Mouse (Mus musculus): ENCODE results near the gene Gpr171. TPM values are rescaled to one million over a fixed set of nuclear protein-coding genes. Genes with fewer than 3 reads are reported as not detected.
"Not testable (repeated sequence)": the region's sequence is repeated elsewhere in the genome, so short reads cannot be mapped to it uniquely, and the experiment has no call there.

The Gpr171 gene
- total RNA-seq, 4 experiments from 2014 or later: 0.15 to 0.45 (median 0.29) TPM

DNA sequence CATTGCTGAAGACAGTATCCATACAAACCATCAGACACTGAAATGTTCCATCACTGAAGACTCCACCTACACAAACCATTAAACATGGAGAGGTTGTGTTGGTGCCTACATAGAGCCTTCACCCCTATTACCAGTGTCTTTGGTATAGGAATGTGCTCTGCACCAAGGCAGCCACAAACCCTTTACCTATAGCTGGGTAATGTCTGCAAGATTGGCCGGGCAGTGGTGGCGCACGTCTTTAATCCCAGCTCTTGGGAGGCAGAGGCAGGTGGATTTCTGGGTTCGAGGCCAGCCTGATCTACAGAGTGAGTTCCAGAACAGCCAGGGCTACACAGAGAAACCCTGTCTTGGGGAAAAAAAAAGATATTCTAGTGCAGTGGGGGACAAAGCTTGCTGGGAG lies 11.7 kb upstream of the Gpr171 start:
- DNase-seq: not testable (repeated sequence)

DNA sequence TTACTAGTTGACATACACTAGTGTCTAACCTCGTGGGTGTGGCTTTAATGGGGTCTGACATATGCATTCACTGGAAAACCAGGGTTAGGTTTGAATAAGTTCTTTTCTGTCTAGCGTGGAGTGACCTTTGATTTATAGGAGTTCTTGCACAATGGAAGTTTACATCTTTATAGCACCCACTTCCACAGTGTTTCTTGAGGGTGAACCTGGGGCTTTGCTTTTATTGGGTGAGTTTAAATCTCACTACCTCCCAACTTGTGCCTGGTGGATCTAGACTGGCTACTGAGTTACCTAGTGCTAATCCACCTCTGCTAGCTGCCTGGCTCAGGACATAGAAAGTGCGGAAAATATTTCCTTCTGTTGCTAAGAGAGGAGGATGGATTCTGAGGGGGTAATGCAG lies 10.3 kb upstream of the Gpr171 start:
- DNase-seq: no peak

DNA sequence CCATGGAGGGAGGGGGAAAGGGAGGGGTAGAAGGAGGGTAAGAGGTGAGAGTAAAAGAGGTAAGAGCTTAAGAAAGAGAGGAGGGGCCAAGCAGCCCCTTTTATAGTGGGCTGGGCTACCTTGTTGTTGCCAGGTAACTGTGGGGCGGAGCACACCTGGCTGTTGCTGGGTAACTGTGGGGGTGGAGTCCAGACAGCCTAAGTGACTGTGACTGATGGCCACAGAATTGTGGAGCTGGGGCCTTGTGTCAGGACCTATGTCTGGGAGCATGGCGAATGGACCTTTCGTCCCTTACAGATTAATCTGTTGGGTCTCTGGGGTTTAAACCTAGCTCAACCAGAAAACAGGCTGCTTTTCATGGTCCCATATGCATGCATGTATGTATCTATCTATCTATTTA lies 8.2 kb upstream of the Gpr171 start:
- DNase-seq: not testable (repeated sequence)

DNA sequence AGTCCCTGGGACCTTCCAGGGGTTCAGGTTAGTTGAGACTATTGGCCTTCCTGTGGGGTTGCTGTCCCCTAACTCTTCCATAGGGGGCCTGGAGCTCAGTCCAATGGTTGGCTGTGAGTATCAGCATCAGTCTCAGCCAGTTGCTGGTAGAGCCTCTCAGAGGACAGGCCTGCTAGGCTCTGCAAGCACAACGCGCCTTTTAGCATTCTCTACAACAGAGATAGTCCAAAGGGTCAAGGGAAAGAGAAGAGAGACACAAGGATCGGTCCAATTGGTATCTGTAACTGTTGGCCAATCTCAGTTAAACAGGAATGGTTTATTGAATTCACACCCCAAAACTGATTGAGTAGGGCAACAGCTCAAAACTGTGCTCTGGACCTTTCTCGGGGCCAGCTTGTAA lies 5.8 kb upstream of the Gpr171 start:
- DNase-seq: no peak

DNA sequence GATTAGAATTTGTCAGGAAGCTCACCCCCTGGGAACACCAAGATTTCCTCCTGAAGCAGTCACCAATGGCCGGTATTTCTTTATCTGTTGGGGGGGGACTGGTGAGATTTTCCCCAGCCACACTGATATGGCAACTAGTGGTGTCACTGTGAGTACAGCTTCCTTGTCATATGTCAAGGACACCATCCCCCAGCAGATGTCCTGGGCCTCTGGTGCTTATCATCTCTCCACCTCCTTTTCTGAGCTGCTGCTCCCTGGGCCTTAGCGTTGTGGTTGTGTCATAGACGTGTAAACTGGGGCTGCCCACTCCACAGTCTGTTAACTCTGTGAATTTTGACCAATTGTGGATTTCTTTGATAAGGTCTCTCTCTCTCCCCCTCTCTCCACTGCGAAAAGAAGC lies 2.8 kb upstream of the Gpr171 start:
- DNase-seq: no peak

DNA sequence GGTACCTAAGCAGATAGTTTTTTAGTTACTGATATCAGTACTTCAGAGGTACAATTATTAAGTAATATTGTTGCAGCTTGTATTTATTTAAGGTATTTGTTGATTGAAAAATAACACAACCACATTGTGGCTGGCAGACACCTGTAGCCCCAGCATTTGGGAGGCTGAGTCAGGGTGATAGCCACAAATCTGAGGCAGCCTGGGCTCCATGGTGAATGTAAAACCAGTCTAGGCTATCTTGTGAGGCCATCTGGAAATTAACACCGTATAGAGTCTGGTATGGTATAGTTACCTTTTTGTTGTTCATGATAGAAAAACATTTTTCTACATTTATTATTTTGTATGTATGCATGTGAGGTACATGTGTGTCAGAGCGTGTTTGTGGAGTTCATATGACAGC lies 525 bp upstream of the Gpr171 start:
- DNase-seq: no peak

DNA sequence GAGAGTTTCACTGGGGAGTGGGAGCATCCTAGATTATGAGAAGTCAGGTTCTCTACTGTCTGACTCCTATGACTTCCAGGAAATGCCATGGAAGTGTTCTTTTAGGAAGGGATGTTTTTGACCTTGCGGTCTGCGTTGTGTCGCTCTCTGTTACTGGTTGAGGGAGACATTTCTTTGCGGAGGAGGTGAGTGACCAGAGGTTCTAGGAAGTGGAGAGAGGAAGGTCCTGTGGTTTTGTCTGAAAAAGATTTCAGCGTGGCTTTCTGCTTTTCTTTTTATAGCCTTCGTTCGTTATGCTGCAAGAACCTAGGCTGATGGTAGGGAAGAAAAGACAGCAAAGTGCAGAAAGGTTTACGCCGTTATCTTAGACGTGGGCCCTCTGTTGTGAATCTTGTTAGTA lies 3.1 kb downstream of the Gpr171 start:
- DNase-seq: no peak

DNA sequence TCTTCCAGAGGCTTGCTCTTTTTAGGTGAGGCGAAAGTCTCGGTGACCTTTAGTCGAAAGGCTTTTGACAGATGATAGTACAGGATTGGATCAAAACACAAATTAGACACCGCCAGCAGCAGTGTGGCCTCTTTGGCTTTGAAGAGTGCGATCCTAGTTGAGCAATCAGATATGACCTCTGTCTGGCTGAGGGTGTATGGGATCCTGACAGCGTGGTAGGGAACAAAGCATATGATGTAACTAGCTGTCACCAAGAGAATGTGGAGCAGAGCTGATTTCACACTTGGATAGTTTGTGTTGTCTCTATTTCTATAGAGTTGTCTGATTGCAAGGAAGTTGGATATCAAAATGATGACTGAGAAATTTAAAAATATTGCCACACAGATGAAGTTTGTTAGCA lies 4.2 kb downstream of the Gpr171 start:
- no peak for DNase-seq

DNA sequence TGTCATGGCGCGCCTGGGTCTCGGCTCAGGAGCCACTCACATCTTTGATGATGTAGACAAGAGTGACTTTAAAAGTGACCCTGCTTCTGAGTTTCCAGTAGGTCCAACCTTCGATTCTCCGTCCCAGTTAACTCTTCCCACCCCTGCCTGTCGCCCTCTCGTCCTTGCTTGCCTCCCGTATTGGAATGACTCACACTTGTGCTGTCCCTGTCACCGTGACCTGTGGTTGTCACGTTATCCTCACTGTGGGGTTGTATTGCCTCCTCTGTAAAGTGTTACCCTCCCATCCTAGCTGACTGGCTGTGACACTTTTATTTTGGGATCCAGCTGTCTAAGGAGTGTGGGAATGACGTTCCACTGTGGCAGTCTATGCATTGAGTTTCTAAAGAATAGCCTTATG lies 8.9 kb downstream of the Gpr171 start:
- no peak for DNase-seq

DNA sequence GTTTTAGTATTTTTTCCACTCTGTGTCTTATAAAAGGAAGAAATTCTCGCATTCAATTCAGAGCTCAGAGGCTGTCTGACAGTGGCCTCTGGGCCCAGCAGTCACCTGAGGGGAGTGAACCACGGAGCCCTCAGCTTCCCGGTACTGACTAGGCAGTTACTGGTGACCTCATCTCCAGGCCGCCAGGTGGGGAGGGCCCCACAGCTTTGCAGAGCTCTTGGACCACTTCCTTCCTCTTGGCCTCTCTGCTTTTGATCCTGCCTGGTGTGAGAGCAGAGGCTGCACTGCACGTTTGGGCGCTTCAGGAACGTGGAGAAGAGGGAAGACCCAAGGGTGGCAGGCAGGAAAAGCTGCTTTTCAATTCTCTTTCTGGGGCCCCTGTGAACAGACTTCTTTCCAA lies 20.7 kb downstream of the Gpr171 start:
- no peak for DNase-seq

DNA sequence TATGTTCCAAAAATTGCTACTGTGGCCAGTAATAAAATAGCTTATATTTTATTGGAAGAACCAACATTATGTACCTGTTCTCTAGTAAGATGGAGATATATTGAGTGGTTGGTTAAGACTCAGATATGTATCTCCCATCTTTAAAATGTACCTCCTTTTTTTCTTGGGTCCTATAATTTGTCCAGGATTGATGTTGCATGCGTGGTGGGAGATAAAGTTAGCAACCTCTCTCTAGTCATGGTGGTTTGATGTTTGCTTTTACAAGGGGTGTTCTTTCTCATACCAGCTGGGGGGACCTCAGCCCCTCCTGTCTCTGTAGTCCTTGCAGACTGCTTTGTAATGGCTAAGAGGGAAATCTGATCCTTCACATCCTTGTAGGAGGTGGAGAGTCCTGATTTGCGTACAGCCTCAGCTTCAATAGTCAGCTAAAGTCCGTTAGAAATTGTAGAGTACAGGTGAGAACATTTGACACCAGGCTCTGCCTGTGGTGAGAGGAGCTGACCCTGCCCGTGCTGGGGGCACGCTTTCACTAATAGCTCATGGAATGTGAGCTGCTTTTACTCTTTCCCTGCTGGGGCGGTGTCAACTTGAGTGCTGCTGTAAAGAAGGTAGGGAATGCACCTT lies 21.2 kb downstream of the Gpr171 start:
- DNase-seq: no peak

DNA sequence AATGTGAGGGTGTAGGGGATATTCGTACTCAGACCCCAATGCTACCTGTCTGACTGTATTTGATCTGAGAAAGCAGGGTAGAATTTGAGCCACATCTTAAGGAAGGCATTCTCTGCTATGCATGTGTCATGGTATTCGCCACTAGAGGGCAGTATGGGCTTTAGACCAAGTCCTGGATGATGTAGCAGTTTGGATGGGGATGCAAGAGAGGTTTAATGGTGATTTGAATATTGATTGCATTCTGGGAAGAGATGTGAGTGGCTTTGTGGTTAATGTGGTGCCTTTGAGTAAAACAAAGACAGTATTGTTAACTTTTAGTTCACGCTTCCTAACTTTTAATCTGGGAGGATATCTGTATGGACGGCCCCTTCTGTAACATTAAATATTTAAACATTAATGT lies 22.3 kb downstream of the Gpr171 start:
- DNase-seq: peak; percentile 27

DNA sequence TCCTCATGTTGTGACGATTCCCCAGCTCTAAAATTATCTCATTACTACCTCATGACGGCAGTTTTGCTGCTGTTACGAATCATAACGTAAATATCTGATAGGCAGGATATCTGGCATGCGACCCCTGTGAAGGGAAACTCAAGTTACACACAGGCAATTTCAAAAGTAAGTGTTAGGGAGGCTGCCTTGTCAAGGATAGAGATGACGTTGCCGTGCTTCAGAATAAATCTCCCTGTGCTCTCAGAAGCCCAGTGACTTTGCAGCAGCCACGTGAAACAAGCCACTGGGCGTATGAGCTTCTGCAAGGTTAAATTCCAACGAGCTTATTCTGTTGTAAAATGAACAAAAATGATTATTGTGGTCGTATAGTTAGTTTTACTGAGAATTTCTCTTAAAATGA lies 23.0 kb downstream of the Gpr171 start:
- peak; percentile 18 for DNase-seq

DNA sequence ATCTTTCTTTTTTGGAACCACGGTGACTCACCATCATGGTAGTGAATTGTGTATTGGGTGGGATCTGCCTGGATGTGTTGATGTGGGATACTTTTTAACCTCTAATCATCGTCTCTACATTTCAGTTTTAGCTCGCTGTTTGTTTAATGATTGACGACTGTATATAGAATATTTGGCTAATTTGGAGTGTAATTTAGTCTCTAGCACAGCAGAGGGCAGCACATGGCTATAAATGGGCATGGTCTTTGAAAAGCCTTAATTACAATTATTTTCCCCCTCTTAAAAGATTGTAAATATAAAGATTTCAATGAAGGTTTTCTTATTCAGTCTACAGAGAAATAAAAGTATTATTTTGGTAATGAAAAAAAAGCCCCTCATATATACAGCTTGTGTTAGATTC lies 24.3 kb downstream of the Gpr171 start:
- DNase-seq: no peak

DNA sequence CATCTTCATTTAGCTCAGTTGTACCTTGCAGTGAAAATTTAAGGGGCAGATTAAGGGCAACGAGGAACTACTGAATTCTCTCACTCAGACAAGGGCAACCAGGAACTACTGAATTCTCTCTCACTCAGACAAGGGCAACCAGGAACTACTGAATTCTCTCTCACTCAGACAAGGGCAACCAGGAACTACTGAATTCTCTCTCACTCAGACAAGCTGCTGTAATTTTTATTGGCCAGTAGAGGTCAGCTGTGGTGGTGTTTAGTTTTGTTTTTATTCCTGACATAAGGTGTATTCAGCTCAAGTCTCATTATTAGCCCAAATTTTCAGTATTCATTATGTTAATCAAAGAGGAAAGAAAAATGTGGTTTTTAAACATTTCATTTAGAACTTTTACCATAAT lies 32.5 kb downstream of the Gpr171 start:
- DNase-seq: not testable (repeated sequence)

DNA sequence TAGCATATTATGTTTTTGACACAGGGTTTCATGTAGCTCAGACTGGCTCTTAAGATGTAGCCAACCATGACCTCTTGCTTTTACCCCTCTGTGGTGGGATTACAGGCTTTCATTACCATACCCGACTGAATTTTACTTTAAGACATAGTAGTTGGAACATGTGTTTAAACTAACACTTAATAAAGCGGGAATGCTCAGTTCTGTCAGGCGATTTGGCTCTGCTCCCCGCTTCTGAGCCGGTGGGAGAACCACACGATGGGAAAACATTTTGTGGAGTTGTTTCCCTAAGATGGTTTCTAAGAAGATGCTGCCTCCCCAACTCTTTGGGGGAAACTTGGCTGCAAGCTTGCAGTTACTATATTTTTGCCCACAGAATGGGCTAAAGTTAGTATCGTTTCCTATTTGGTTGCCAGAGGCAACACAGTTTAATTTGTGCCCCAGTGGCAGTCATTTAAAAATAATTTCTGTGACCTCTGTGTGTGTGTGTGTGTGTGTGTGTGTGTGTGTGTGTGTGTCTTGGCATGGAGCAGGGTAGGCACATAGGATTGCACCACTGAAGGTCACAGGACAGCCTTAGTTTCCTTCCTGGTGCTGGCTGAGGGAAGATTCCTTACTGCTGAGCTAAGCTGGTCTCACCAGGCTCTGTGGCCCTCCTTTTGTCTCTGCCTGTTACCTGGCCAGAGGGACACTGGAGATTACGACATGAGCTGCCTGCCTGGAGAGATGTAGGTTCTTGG lies 34.9 kb downstream of the Gpr171 start:
- DNase-seq: no peak

DNA sequence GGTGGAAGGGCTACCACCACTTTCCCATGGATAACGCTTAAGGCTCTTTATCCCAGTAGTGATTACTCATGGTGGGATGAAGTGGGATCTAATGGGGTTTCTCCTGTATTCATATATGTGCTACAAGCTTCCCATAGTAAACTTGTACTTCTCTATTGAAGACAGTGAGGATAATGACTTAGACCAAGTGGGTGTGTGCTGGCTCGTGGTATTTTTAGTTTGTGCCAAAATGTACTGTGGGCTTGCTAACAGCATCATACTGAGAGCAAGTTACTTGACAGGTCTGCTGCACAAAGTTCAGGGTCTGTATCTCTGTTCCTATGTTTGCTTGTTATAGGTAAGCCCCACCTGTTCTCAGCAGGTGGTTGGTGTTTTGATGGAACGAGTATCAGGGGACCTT lies 35.7 kb downstream of the Gpr171 start:
- DNase-seq: no peak

DNA sequence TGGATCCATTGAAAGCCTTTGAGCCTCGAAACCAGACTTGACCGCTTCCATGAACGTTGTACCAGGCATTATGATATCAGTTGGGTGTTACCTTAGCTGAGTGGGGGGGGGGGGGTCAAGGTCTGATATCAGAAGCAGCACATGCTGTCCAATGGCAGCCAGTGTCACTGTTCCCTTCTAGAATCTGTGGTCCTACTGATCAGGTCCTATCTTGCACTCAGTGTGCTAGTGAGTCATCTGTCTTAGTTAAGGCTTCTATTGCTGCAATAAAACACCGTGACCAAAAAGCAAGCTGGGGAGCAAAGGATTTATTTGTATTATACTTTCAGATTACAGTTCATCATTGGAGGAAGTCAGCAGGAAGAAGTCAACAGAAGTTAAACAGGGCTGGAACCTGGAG lies 38.2 kb downstream of the Gpr171 start:
- DNase-seq: no peak

DNA sequence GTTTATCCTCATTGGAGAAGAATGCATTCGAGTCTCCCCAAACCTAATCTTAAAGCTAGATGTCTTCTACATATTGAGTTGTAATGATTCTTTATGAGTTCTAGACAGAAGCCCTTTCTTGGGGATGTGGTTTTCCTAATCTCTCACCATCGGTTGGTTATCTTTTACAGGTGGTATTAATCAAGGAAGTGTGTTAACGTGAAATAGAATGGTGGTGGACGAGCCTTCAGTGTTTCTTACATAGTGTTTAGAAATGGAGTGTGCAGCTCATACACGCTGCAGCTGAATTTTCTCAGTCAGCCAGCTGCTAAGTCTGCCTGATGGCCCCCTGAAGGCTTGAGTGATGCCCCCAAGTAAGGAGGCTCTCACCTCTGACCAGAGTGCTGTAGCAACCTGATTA lies 39.5 kb downstream of the Gpr171 start:
- DNase-seq: no peak

DNA sequence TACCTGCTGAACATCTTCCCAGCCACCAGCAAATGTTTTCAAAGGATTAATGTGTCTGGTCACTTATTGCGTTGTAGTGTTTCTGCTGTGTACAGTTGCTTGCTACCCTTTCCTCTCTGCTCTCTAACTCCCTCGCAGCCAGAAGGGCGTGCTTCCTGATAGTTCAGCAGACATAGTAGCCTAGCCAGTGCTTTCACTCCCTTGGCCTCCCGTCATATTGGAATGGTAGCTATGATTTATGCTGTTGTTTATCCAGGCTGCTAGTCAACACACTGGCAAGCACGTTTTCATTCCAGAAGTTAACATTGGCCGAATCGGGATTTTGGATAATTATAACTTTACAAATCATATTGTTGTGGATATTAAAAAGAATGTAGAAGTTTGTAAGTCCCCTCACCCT lies 41.5 kb downstream of the Gpr171 start:
- DNase-seq: no peak

DNA sequence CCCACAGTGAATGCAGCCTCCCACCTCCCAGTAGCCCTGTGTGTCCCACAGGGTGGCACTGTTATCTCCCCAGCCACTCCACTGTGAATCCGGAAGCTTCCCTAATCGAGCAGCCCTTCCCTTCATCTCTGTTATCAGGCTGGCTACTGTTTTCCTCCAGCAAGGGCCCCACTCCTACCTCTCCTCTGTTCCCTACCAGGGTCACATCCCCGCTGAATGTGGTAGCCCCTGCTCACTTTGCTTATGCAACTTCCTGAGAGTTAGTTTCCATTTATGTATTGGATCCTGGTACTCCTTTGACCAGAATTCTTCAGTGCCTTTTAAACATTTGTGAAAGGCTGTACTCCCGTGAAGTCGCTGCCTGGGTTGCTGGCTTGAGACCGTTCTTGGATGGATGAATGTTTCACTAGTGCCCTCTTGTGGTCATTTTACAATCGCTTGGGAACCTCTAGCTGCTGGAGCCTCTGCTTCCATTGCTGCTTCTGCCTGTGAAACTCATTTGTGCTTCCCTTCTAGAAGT lies 42.5 kb downstream of the Gpr171 start:
- peak; percentile 33 for DNase-seq

DNA sequence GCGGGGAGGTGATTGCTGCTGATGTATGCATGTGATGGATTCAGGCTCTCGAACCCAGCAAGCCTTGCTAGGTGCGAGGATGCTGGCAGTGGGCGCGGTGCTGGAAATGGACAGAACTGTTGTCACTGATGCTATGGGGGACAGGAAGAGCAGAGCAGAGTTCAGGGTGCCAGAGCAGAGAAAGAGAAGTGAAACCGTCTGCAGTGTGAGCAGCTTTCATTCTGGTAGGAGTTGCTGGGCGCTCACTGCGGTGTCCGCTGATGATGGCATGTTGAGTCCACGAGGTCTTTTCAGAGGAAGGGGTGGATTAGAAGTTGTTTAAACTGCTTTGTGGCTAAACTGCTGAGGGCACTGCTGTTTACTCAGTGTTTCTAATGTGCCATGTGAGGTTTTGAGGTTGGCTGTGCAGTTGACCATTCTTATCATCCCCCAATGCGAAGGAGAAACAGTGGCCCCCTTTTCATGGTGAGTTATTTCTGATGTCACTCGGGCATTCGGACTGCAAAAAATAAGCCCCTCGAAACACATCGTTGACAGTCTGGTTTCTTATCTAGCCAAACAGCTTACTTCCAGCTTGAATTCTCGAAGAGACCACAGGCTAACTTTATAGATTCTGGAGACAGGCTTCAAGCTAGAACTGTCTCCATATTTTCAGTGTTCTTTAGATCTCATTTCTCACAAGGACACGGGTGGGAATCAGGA lies 46.6 kb downstream of the Gpr171 start:
- DNase-seq: no peak
